In the genomic region with DNA sequence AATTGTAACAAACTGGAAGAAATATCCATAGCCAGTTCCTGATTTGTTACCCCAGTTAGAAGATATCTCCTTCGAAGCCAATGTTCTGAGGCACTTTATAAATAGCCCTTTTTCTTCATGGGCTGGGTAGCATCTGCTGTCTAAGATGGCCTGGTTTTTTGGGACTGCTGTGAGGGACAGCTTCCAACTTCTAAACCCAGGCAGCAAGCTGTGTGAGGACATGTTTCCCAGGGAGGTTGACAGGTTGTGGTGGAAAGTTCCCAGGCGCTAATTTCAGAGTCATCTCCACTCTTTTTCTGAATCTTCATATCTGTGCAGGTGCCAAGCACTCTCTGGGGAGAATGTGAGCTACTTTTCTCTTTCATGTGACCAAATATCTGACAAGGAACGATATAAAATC, we compare ENCODE assay signal across 15 mouse cellular contexts.
DNase-seq lines count a peak whose midpoint lies in the region; ATAC-seq lines count a peak whose summit lies in the region.
"Had no signal": no experiment of that assay in that cellular context is flagged by ENCODE, and none has a peak within 500 bp of the region (broad histone marks: within the 10 kb centered on the region; RNA-seq: fewer than 3 reads in every experiment).

No protein-coding gene starts in this region.

- peaks cover 5% of the 10 kb centered on the region; the same call in 1 of the 2 replicates for H3K4me1 ChIP-seq in hindbrain, embryonic 12.5 days

- no peaks in the 10 kb centered on the region for H3K36me3 ChIP-seq in hindbrain, embryonic 12.5 days
- H3K36me3 ChIP-seq: G1E; heart, embryonic 13.5 days had no signal

- no peak overlapping the region for H3K27ac ChIP-seq in hindbrain, embryonic 12.5 days
- H3K27ac ChIP-seq: heart, embryonic 13.5 days; hindbrain, embryonic 14.5 days had no signal

- no peaks in the 10 kb centered on the region for H3K9me3 ChIP-seq in hindbrain, embryonic 12.5 days (replicated peaks)
- H3K9me3 ChIP-seq: G1E; heart, embryonic 13.5 days had no signal

- no peak overlapping the region for H3K9ac ChIP-seq in hindbrain, embryonic 12.5 days
- H3K9ac ChIP-seq: heart, embryonic 13.5 days; hindbrain, embryonic 14.5 days; liver, postnatal 0 days had no signal

- DNase-seq in layer of hippocampus, adult 11-12 months (ENCODE audit: low spot score) = peak; percentile 40
- no peak for DNase-seq in layer of hippocampus, adult 9-10 months (ENCODE audit: low spot score)
- DNase-seq in cerebellum, postnatal 14 days = peak; percentile 46 to 75
- DNase-seq in left cerebral cortex, adult 18-20 months (ENCODE audit: low spot score in 2 of 2) = peak; percentile 35 to 75
- DNase-seq in right cerebral cortex, postnatal 25 days = peak; percentile 50
- DNase-seq in gastrocnemius, postnatal 10 days = no peak
- DNase-seq in adrenal gland, adult 18-20 months (ENCODE audit: low spot score in 2 of 2) = no peak
- DNase-seq: B cell, adult 2 months; kidney, adult 8-10 months; liver, postnatal 0 days; thymus, postnatal 25 days had no signal

- no peak for ATAC-seq in hindbrain, embryonic 12.5 days (ENCODE audit: low FRiP score)
- ATAC-seq: liver, postnatal 0 days had no signal

- WGBS in hindbrain, embryonic 12.5 days = 87% methylated on average over 3 of the region's 3 CpGs

- H3K4me3 ChIP-seq in hindbrain, embryonic 12.5 days = no peak overlapping the region
- H3K4me3 ChIP-seq: heart, embryonic 13.5 days had no signal

- no peaks in the 10 kb centered on the region for H3K27me3 ChIP-seq in hindbrain, embryonic 12.5 days
- H3K27me3 ChIP-seq: heart, embryonic 13.5 days had no signal

- no peak overlapping the region for H3K4me2 ChIP-seq in hindbrain, embryonic 12.5 days (replicated peaks)
- H3K4me2 ChIP-seq: heart, embryonic 13.5 days; hindbrain, embryonic 14.5 days had no signal

Comparison
In these comparisons a context has a peak if more than half of its experiments do, and no peak if none do; other contexts are left out.
1. DNase-seq: peak in layer of hippocampus, adult 11-12 months (single experiment), cerebellum, postnatal 14 days (2 of 2), left cerebral cortex, adult 18-20 months (2 of 2) and right cerebral cortex, postnatal 25 days (single experiment); none in layer of hippocampus, adult 9-10 months (single experiment), gastrocnemius, postnatal 10 days (single experiment) and adrenal gland, adult 18-20 months (0 of 2).